9 mouse cellular contexts compared by ENCODE assay signal in genomic region chr3:52253656-52254461, GRCm38 (mm10). TPM values are rescaled to one million over a fixed set of nuclear protein-coding genes. Genes with fewer than 3 reads are reported as not detected.
DNase-seq lines count a peak whose midpoint lies in the region; ATAC-seq lines count a peak whose summit lies in the region.
"Had no signal": no experiment of that assay in that cellular context is flagged by ENCODE, and none has a peak within 500 bp of the region (broad histone marks: within the 10 kb centered on the region; RNA-seq: fewer than 3 reads in every experiment).

No protein-coding gene starts in this region.

- peak; percentile 57 for DNase-seq in forebrain, embryonic 11.5 days (ENCODE audit: low spot score)
- no peak for DNase-seq in forebrain, embryonic 10.5 days (ENCODE audit: extremely low spot score, low spot score)
- peak; percentile 20 for DNase-seq in urinary bladder, postnatal 25 days (ENCODE audit: low spot score)
- no peak for DNase-seq in urinary bladder, adult 18-20 months (ENCODE audit: low spot score in 2 of 2)
- peak; percentile 69 for DNase-seq in induced T-regulatory cell, adult 2 months (ENCODE audit: low read depth)
- DNase-seq in retina, embryonic 14.5 days (ENCODE audit: low spot score), result peak; percentile 65
- no peak for DNase-seq in right cerebral cortex, adult 18-20 months

- H3K9ac ChIP-seq in forebrain, embryonic 11.5 days (ENCODE audit: low read length), result no peak overlapping the region
- H3K9ac ChIP-seq: neural tube, embryonic 13.5 days had no signal

- no peak for ATAC-seq in forebrain, embryonic 11.5 days (replicated peaks; ENCODE audit: low FRiP score)
- no peak for ATAC-seq in erythroid progenitor cell, adult 5-6 weeks (replicated peaks; ENCODE audit: low FRiP score, poor library complexity, severe bottlenecking)

- H3K27ac ChIP-seq in forebrain, embryonic 11.5 days (ENCODE audit: low read depth, low read length), result no peak overlapping the region
- no peak overlapping the region for H3K27ac ChIP-seq in forebrain, embryonic 10.5 days
- H3K27ac ChIP-seq: neural tube, embryonic 13.5 days had no signal

- H3K27me3 ChIP-seq in forebrain, embryonic 11.5 days (ENCODE audit: control insufficient read depth, insufficient read depth, low read length), result no peaks in the 10 kb centered on the region
- H3K27me3 ChIP-seq in forebrain, embryonic 10.5 days (ENCODE audit: poor library complexity, severe bottlenecking), result peaks cover 11% of the 10 kb centered on the region

- no peaks in the 10 kb centered on the region for H3K36me3 ChIP-seq in forebrain, embryonic 11.5 days (ENCODE audit: control insufficient read depth, insufficient read depth, low read length)
- H3K36me3 ChIP-seq in forebrain, embryonic 10.5 days (replicated peaks), result no peaks in the 10 kb centered on the region
- H3K36me3 ChIP-seq: neural tube, embryonic 13.5 days had no signal

- no peak overlapping the region for H3K4me2 ChIP-seq in forebrain, embryonic 11.5 days (ENCODE audit: low read depth, low read length, severe bottlenecking)
- H3K4me2 ChIP-seq: neural tube, embryonic 13.5 days had no signal

- no peaks in the 10 kb centered on the region for H3K4me1 ChIP-seq in forebrain, embryonic 11.5 days (replicated peaks; ENCODE audit: control insufficient read depth, insufficient read depth, low read length)
- H3K4me1 ChIP-seq in forebrain, embryonic 10.5 days, result peaks cover 7% of the 10 kb centered on the region
- H3K4me1 ChIP-seq: neural tube, embryonic 13.5 days had no signal

- no peak overlapping the region for H3K4me3 ChIP-seq in forebrain, embryonic 11.5 days (ENCODE audit: low read depth, low read length)
- H3K4me3 ChIP-seq in forebrain, embryonic 10.5 days, result no peak overlapping the region
- H3K4me3 ChIP-seq: neural tube, embryonic 13.5 days had no signal

- H3K9me3 ChIP-seq in forebrain, embryonic 11.5 days (ENCODE audit: control insufficient read depth, low read length), result no peaks in the 10 kb centered on the region
- H3K9me3 ChIP-seq in forebrain, embryonic 10.5 days, result no peaks in the 10 kb centered on the region
- H3K9me3 ChIP-seq: neural tube, embryonic 13.5 days had no signal

- 20% methylated on average over 14 of the region's 14 CpGs for WGBS in forebrain, embryonic 11.5 days
- WGBS in forebrain, embryonic 10.5 days, result 19% methylated on average over 14 of the region's 14 CpGs

RNA-seq across cellular contexts. Expression of gene Foxo1, which starts 14.3 kb away (rescaled TPM):
- 3.7 and 4.2 TPM in 2 replicates for polyA plus RNA-seq in forebrain, embryonic 11.5 days (2014; fragmentation: Nextera tagmentation; extraction: Ambion mirVana)
- polyA plus RNA-seq in forebrain, embryonic 10.5 days (2016; fragmentation: Nextera tagmentation; extraction: Ambion mirVana), result 2.3 TPM in 2 replicates
- total RNA-seq in erythroid progenitor cell, adult 5-6 weeks (2015; ENCODE audit: low replicate concordance), result 10.5 and 11.3 TPM in 2 replicates
- total RNA-seq in erythroid progenitor cell, adult 5-6 weeks (2017; ENCODE audit: low replicate concordance), result 0.90 and 0.91 TPM in 2 replicates

Comparison
In these comparisons a context has a peak if more than half of its experiments do, and no peak if none do; other contexts are left out.
1. DNase-seq: peak in forebrain, embryonic 11.5 days (single experiment), urinary bladder, postnatal 25 days (single experiment), induced T-regulatory cell, adult 2 months (single experiment) and retina, embryonic 14.5 days (single experiment); none in forebrain, embryonic 10.5 days (single experiment), urinary bladder, adult 18-20 months (0 of 2) and right cerebral cortex, adult 18-20 months (single experiment).